Mouse (Mus musculus) heart, embryonic 11.5 days (tissue): ENCODE data around the gene Dnmbp. TPM values are rescaled to one million over a fixed set of nuclear protein-coding genes. Genes with fewer than 3 reads are reported as not detected.

Experiments
- ATAC-seq: fragments of 200-750 bp; cut with Nextera tagmentation; replicated peaks from 2 replicates; pipeline ENCODE4 v1.8.0; 2017; ENCODE audit warnings: moderate library complexity; ENCODE audit not compliant: insufficient number of reproducible peaks, low FRiP score, low TSS enrichment
- H3K27ac ChIP-seq: fragments of 300-500 bp; sonication (generic); 2 replicates; pipeline ENCODE4 v1.5.1; 2014; ENCODE audit warnings: mild to moderate bottlenecking, low read depth, low read length
- H3K27me3 ChIP-seq: fragments of 300-500 bp; sonication (generic); 2 replicates; pipeline ENCODE4 v1.6.1; 2014; ENCODE audit warnings: mild to moderate bottlenecking, low read length, mixed read lengths; ENCODE audit not compliant: control insufficient read depth, insufficient read depth
- H3K36me3 ChIP-seq: fragments of 300-500 bp; sonication (generic); 2 replicates; pipeline ENCODE4 v1.6.1; 2014; ENCODE audit warnings: mild to moderate bottlenecking, low read length, moderate library complexity, mixed read lengths; ENCODE audit not compliant: control insufficient read depth, insufficient read depth
- H3K4me1 ChIP-seq: fragments of 300-500 bp; sonication (generic); 2 replicates; pipeline ENCODE4 v1.6.1; 2014; ENCODE audit warnings: low read length; ENCODE audit not compliant: control insufficient read depth, insufficient read depth
- H3K4me2 ChIP-seq: fragments of 300-500 bp; sonication (generic); 2 replicates; pipeline ENCODE4 v1.6.1; 2014; ENCODE audit warnings: mild to moderate bottlenecking, moderate library complexity
- H3K4me3 ChIP-seq: fragments of 300-500 bp; sonication (generic); 2 replicates; pipeline ENCODE4 v1.5.1; 2014; ENCODE audit warnings: low read depth, low read length
- H3K9ac ChIP-seq: fragments of 300-500 bp; sonication (generic); 2 replicates; pipeline ENCODE4 v1.6.1; 2014; ENCODE audit warnings: mild to moderate bottlenecking, low read depth, low read length, moderate library complexity
- H3K9me3 ChIP-seq: fragments of 300-500 bp; sonication (generic); replicated peaks from 2 replicates; pipeline ENCODE4 v1.6.1; 2016; ENCODE audit warnings: low read length; ENCODE audit not compliant: control insufficient read depth
- WGBS: fragments of 180-500 bp; shearing (Covaris S2); extraction: QIAGEN DNeasy Blood & Tissue Kit; methylation state at CpG from one replicate; pipeline ENCODE4 v1.1.7; 2014; ENCODE audit not compliant: insufficient replicate concordance; 5-methylcytosine and 5-hydroxymethylcytosine counted together
- polyA plus RNA-seq: library from polyadenylated mRNA; unstranded; fragments of >200 nt; fragmentation: Nextera tagmentation; extraction: Ambion mirVana; gene quantifications from 2 replicates; pipeline ENCODE4 v1.2.1, GENCODE M21; 2014

Gene Dnmbp
- polyA plus RNA-seq, 1 experiment from 2014 or later: 11.7 TPM

- no peak overlapping the region for H3K4me2 ChIP-seq
- no peak for ATAC-seq
- H3K9ac ChIP-seq: no peak overlapping the region
- no peaks in the 10 kb centered on the region for H3K9me3 ChIP-seq
- WGBS: 84% methylated on average over 9 of the region's 9 CpGs
- H3K36me3 ChIP-seq: 0 out of 2 replicates have a peak, but pooled peaks cover 4% of the 10 kb centered on the region
- peaks cover 20% of the 10 kb centered on the region for H3K4me1 ChIP-seq
- no peak overlapping the region for H3K4me3 ChIP-seq
- no peak overlapping the region for H3K27ac ChIP-seq
- no peaks in the 10 kb centered on the region for H3K27me3 ChIP-seq
Observed at GRCm38 (mm10) chr19:43914986-43915385, 25.0 kb downstream of the Dnmbp start.

GRCm38 (mm10) chr19:43912775-43913486 is 27.1 kb downstream of the Dnmbp start:
- Histone ChIP-seq H3K4me3 (no peak overlapping the region), H3K9me3 (no peaks in the 10 kb centered on the region), H3K27ac (no peak overlapping the region), H3K4me2 (no peak overlapping the region), H3K36me3 (0 out of 2 replicates have a peak, but pooled peaks cover 4% of the 10 kb centered on the region), H3K9ac (no peak overlapping the region), H3K4me1 (peaks cover 15% of the 10 kb centered on the region), H3K27me3 (no peaks in the 10 kb centered on the region)
- no peak for ATAC-seq
- WGBS: 62% methylated on average over 4 of the region's 4 CpGs

GRCm38 (mm10) chr19:43906492-43906891 is 33.5 kb downstream of the Dnmbp start:
- no peak for ATAC-seq
- H3K36me3 ChIP-seq: peaks cover 14% of the 10 kb centered on the region
- 87% methylated on average over 7 of the region's 7 CpGs for WGBS

GRCm38 (mm10) chr19:43905985-43906384 is 34.0 kb downstream of the Dnmbp start:
- Histone ChIP-seq H3K27ac (no peak overlapping the region), H3K27me3 (no peaks in the 10 kb centered on the region), H3K4me2 (no peak overlapping the region), H3K9me3 (no peaks in the 10 kb centered on the region), H3K36me3 (peaks cover 12% of the 10 kb centered on the region), H3K9ac (no peak overlapping the region), H3K4me3 (no peak overlapping the region), H3K4me1 (no peaks in the 10 kb centered on the region)
- 51% methylated on average over 5 of the region's 5 CpGs for WGBS
- ATAC-seq: no peak

More at GRCm38 (mm10) chr19:43906492-43906891, 33.5 kb downstream of the Dnmbp start:
- H3K4me2 ChIP-seq: no peak overlapping the region
- no peak overlapping the region for H3K4me3 ChIP-seq
- no peak overlapping the region for H3K27ac ChIP-seq
- H3K4me1 ChIP-seq: no peaks in the 10 kb centered on the region
- H3K9me3 ChIP-seq: no peaks in the 10 kb centered on the region
- no peak overlapping the region for H3K9ac ChIP-seq
- no peaks in the 10 kb centered on the region for H3K27me3 ChIP-seq

GRCm38 (mm10) chr19:43905136-43905535 is 34.9 kb downstream of the Dnmbp start:
- H3K9ac ChIP-seq: no peak overlapping the region
- WGBS: 78% methylated on average over 8 of the region's 8 CpGs
- H3K27me3 ChIP-seq: no peaks in the 10 kb centered on the region
- no peak for ATAC-seq
- no peaks in the 10 kb centered on the region for H3K9me3 ChIP-seq
- no peak overlapping the region for H3K4me3 ChIP-seq
- H3K27ac ChIP-seq: no peak overlapping the region
- H3K36me3 ChIP-seq: peaks cover 17% of the 10 kb centered on the region
- H3K4me2 ChIP-seq: no peak overlapping the region
- no peaks in the 10 kb centered on the region for H3K4me1 ChIP-seq

GRCm38 (mm10) chr19:43904327-43904726 is 35.7 kb downstream of the Dnmbp start:
- WGBS: 88% methylated on average over 11 of the region's 11 CpGs
- no peaks in the 10 kb centered on the region for H3K4me1 ChIP-seq
- no peaks in the 10 kb centered on the region for H3K9me3 ChIP-seq
- H3K4me2 ChIP-seq: no peak overlapping the region
- no peak overlapping the region for H3K4me3 ChIP-seq
- ATAC-seq: no peak
- H3K36me3 ChIP-seq: peaks cover 17% of the 10 kb centered on the region
- H3K27me3 ChIP-seq: no peaks in the 10 kb centered on the region
- H3K9ac ChIP-seq: no peak overlapping the region
- H3K27ac ChIP-seq: no peak overlapping the region

GRCm38 (mm10) chr19:43902887-43903286 is 37.1 kb downstream of the Dnmbp start:
- ATAC-seq: no peak
- Histone ChIP-seq H3K27me3 (no peaks in the 10 kb centered on the region), H3K4me3 (no peak overlapping the region), H3K27ac (no peak overlapping the region), H3K36me3 (peaks cover 17% of the 10 kb centered on the region), H3K4me1 (no peaks in the 10 kb centered on the region), H3K4me2 (no peak overlapping the region), H3K9me3 (no peaks in the 10 kb centered on the region), H3K9ac (no peak overlapping the region)
- 38% methylated on average over 12 of the region's 12 CpGs for WGBS

GRCm38 (mm10) chr19:43900690-43901089 is 39.3 kb downstream of the Dnmbp start:
- H3K4me1 ChIP-seq: no peaks in the 10 kb centered on the region
- H3K36me3 ChIP-seq: peaks cover 15% of the 10 kb centered on the region
- no peak overlapping the region for H3K4me2 ChIP-seq
- no peaks in the 10 kb centered on the region for H3K9me3 ChIP-seq
- no peak overlapping the region for H3K9ac ChIP-seq
- H3K27me3 ChIP-seq: no peaks in the 10 kb centered on the region
- no peak overlapping the region for H3K27ac ChIP-seq
- 86% methylated on average over 9 of the region's 9 CpGs for WGBS
- H3K4me3 ChIP-seq: no peak overlapping the region
- no peak for ATAC-seq

- Histone ChIP-seq H3K9ac (no peak overlapping the region), H3K27me3 (no peaks in the 10 kb centered on the region), H3K4me1 (no peaks in the 10 kb centered on the region), H3K27ac (no peak overlapping the region), H3K4me2 (no peak overlapping the region), H3K36me3 (peaks cover 15% of the 10 kb centered on the region), H3K9me3 (no peaks in the 10 kb centered on the region), H3K4me3 (no peak overlapping the region)
- no peak for ATAC-seq
- WGBS: 50% methylated on average over 10 of the region's 10 CpGs
Observed at GRCm38 (mm10) chr19:43898547-43898946, 41.4 kb downstream of the Dnmbp start.
